Comparison of ENCODE assay signal across 24 mouse cellular contexts in genomic region chr3:84103536-84103935, GRCm38 (mm10).
"Had no signal": no experiment of that assay in that cellular context is flagged by ENCODE, and none has a peak within 500 bp of the region (broad histone marks: within the 10 kb centered on the region; RNA-seq: fewer than 3 reads in every experiment).

No protein-coding gene starts in this region.

- H3K4me1 ChIP-seq: heart, embryonic 13.5 days; heart, embryonic 15.5 days; hindbrain, embryonic 13.5 days; hindbrain, embryonic 15.5 days; intestine, embryonic 15.5 days; limb, embryonic 12.5 days had no signal

- H3K27ac ChIP-seq: heart, adult 2 months; heart, embryonic 13.5 days; heart, embryonic 15.5 days; hindbrain, embryonic 13.5 days; hindbrain, embryonic 15.5 days; intestine, embryonic 15.5 days; limb, embryonic 10.5 days; limb, embryonic 12.5 days had no signal

- H3K36me3 ChIP-seq: heart, embryonic 13.5 days; heart, embryonic 15.5 days; hindbrain, embryonic 13.5 days; hindbrain, embryonic 15.5 days; intestine, embryonic 15.5 days; limb, embryonic 10.5 days; limb, embryonic 12.5 days had no signal

- H3K9ac ChIP-seq: forebrain, postnatal 0 days; heart, embryonic 13.5 days; heart, embryonic 15.5 days; hindbrain, embryonic 13.5 days; hindbrain, embryonic 15.5 days; intestine, embryonic 15.5 days; limb, embryonic 12.5 days had no signal

- DNase-seq: forebrain, postnatal 0 days; gastrocnemius, postnatal 14 days; gastrocnemius, postnatal 36 days; heart, adult 11 months; heart, adult 2 months; heart, postnatal 14 days; heart, postnatal 36 days; kidney, adult 18-20 months; kidney, adult 8-10 months; kidney, postnatal 10 days; kidney, postnatal 25 days; kidney, postnatal 4 days; layer of hippocampus, adult 9-11 months; layer of hippocampus, postnatal 36 days had no signal

- H3K9me3 ChIP-seq: heart, embryonic 13.5 days; heart, embryonic 15.5 days; hindbrain, embryonic 15.5 days; intestine, embryonic 15.5 days; limb, embryonic 10.5 days; limb, embryonic 12.5 days had no signal

- H3K27me3 ChIP-seq: heart, embryonic 13.5 days; heart, embryonic 15.5 days; hindbrain, embryonic 13.5 days; hindbrain, embryonic 15.5 days; intestine, embryonic 15.5 days; limb, embryonic 12.5 days had no signal

- H3K4me2 ChIP-seq: heart, embryonic 11.5 days; heart, embryonic 13.5 days; heart, embryonic 15.5 days; hindbrain, embryonic 13.5 days; hindbrain, embryonic 15.5 days; intestine, embryonic 15.5 days; limb, embryonic 12.5 days had no signal

- ATAC-seq: forebrain, postnatal 0 days; inflammation-experienced regulatory T-cells, adult 6 months; intestine, embryonic 15.5 days; intestine, postnatal 0 days had no signal

- H3K4me3 ChIP-seq: heart, adult 2 months; heart, embryonic 13.5 days; heart, embryonic 15.5 days; hindbrain, embryonic 13.5 days; hindbrain, embryonic 15.5 days; intestine, embryonic 15.5 days; limb, embryonic 10.5 days; limb, embryonic 12.5 days had no signal
